Mouse (Mus musculus) hindlimb bud, embryonic 11.5 days (tissue): ENCODE measurements around the gene Ado.

Source experiments
- DNase-seq: peaks from one replicate; pipeline ENCODE4 v3.0.0-alpha.2; 2012; ENCODE audit warnings: low read depth, low spot score; ENCODE audit errors: extremely low spot score

Ado gene

GRCm38 (mm10) chr10:67537151-67537994, 11.4 kb downstream of the Ado start:
- peak; percentile 66 for DNase-seq

- DNase-seq: no peak
These were observed 12.1 kb downstream of the Ado start for GRCm38 (mm10) chr10:67536621-67537141.

GRCm38 (mm10) chr10:67535972-67536371, 12.8 kb downstream of the Ado start:
- peak; percentile 26 for DNase-seq

GRCm38 (mm10) chr10:67535256-67535655, 13.5 kb downstream of the Ado start, which contains the start of gene Egr2:
Egr2 (plus strand) TSS chr10:67535475.
- DNase-seq: no peak

- DNase-seq: no peak
These were observed 19.0 kb downstream of the Ado start for GRCm38 (mm10) chr10:67529769-67530168.

GRCm38 (mm10) chr10:67526435-67526834, 22.3 kb downstream of the Ado start:
- DNase-seq: no peak

- no peak for DNase-seq
These were observed 24.1 kb downstream of the Ado start for GRCm38 (mm10) chr10:67524694-67525093.

GRCm38 (mm10) chr10:67524130-67524529, 24.6 kb downstream of the Ado start:
- DNase-seq: no peak

GRCm38 (mm10) chr10:67518733-67519132, 30.0 kb downstream of the Ado start:
- DNase-seq: no peak

GRCm38 (mm10) chr10:67512871-67513270, 35.9 kb downstream of the Ado start:
- DNase-seq: no peak

- DNase-seq: no peak
These were observed 36.5 kb downstream of the Ado start for GRCm38 (mm10) chr10:67512211-67512610.

GRCm38 (mm10) chr10:67505248-67505647, 43.5 kb downstream of the Ado start:
- no peak for DNase-seq

GRCm38 (mm10) chr10:67504046-67504445, 44.7 kb downstream of the Ado start:
- DNase-seq: no peak

- DNase-seq: no peak
These were observed 45.3 kb downstream of the Ado start for GRCm38 (mm10) chr10:67503320-67503995.

- no peak for DNase-seq
These were observed 50.8 kb downstream of the Ado start for GRCm38 (mm10) chr10:67497951-67498350.

GRCm38 (mm10) chr10:67497144-67497892, 51.4 kb downstream of the Ado start:
- no peak for DNase-seq
